Mouse (Mus musculus): ENCODE results near the gene Bcl3.

GRCm38 (mm10) chr7:19802995-19803394 is 19.6 kb downstream of the Bcl3 start:
- TF ChIP-seq POLR2A (IDR thresholded peaks at IDR 0.05; ENCODE audit: borderline replicate concordance, low read depth, low read length) = no peak
- peak; percentile 85 for TF ChIP-seq CTCF (IDR thresholded peaks at IDR 0.05; ENCODE audit: low read depth, low read length)

All from bone marrow macrophage, adult 2 months (primary cell).